Mouse (Mus musculus) MN1 (cell line): ENCODE data around the gene Cntn2.

Experiments used
- DNase-seq: peaks from one replicate; pipeline ENCODE4 v3.0.0-alpha.2; 2016; ENCODE audit warnings: low spot score

Gene Cntn2

DNA sequence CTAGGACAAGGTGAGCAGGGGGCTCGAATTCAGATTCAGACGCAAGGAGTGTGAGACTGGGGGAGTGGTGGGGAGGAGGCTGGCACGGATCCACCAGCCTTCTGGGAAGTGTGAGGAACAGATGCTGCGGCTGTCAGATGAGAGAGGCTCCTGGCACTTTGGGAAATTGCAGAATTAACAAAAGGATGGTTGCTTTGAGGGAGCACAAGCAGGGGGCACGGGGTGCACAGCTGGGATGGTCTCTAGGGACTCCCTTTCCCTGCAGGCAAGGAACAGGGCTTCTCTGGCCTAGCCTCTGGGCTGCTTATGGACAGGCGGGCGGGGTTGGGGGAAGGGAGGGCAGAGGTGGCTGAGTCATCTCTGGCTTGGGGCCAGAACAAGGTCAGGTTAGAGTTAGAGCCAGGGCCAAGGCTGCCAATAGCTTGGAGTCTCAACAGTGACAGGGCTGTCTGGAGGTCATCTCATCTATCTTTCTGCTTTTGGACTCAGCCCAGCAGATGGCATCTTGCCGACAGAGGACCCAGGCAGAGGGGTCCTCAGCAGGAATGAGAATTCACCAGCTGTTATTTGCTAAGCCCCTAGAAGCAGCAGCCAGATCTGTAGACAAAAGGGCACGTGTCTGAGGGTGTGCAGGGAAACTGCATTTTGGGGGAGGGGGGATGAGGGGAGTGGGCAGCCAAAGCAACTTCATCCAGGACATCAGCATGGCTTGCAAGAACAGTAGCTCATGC lies 15.0 kb upstream of the Cntn2 start:
- peak; percentile 86 for DNase-seq

DNA sequence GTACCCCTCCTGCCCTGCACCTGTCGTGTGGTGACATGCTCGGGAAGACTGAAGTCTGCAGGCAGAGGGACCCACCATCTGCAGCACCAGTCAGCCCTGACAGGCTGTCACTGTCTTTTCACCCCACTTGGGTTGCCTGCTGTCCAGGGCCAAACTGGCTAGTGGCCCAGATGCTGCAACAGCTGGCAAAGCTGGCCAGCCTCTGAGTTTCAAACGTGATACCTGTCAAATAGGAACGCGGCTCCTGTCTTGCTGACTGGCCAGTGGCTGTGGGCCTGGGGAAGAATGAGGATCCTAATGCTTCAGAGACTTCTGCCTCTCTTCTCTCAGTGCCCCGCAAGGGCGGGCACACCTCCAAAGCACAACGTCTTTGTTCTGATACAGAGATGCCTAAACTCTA lies 733 bp upstream of the Cntn2 start:
- peak; percentile 62 for DNase-seq

DNA sequence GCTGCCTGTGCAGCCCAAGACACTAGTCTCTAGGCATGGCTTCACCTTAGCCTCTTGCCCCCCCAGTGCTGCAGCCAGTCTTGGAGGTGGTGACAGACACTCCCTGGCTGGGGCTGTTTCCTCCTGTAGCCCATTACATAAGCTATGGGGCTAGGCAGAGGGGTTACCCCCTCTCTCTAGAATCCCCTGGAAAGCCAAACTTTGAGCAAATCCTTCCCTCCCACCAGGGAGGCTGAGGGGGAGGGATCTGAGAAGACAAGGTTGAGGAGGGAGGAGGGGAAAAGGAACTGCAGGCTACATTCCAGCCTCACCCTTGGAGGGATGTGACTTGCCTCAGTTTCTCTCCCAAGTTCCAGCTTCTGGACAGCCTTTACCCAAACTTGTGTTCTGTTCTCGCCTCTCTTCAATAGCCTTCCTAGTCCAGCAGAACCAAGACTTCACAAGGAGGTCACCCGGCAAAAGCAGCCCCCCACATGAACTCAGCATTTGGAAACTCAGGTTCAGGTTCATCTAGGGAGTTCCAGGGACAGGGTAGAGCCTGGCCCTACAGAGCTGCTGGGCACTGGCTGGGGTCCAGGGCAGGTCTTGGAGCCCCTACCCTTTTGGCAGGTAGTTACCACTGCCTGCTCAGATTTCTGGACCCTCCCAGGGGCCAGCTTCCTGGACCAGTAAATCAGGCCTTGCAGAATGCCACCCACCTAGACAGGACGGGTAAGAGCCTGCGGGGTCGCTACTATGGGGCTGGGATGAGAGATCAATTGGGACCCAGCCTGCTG lies 1.0 kb downstream of the Cntn2 start:
- DNase-seq = no peak

DNA sequence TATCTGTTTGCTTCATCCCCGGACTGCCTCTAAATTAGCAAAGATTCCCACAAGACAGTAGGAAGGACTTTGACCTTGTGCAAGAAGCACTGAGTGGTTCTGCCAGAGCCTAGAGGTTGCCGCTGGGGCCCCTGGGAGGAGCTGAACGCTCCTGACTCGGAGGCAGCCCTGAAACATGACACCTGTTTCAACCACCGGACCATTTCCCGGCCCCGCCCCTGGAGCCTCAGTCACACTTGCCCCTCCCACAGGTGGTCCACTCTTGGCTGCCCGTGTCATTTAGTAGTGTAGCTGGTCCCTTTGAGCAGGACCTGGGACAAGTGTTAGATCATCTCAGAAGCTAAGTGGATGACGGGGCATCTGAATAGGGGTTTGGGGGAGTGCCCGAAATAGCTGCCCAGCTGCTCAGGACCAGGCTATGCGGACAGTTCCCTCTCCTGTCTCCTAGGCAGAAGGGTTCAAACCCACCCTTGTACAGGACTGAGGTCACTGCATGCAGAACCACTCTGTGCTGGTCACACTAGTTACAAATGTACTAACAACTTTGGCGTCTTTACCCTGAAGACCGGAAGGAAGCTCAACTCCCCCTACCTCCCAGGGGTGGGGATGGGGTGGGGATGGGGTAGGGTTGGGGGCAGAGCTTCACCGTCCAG lies 1.8 kb downstream of the Cntn2 start:
- DNase-seq = no peak

DNA sequence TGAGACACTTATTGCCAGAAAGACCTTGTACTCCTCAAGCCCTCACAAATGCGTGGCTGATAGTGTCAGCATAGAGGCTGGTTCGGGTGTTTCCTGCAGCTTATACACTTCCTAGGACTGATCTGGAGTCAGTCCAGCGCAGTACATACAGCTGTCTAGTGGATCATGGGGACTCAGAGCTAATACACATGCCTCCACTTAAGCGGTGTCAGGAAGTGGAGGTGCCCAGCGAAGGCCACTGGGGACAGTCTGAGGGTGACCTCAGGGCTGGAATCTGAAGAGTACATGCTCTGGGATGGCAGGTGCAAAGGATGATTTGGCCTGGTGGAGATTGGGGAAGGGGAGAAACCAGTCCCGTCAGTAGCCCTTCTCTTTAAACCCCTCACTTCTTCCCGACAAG lies 2.4 kb downstream of the Cntn2 start:
- no peak for DNase-seq

DNA sequence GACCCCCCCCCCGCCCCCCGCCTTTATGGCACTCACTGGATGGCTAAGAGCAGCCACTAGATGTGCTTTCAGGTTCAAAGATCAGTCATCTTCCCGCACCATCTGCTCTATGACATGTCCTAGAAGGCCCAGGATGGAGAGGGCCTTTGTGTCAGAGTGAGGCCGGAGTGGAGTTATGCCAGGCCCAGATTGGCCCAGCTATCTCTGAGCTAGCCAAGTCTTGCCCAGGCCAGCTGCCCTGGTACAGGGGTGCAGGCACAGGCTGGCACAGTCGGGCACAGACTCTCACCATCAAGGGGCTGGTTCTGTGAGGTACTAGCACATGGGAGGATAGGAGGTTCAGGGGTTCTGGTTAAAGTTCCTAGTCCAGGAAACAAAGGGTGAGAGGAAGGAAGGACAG lies 5.3 kb downstream of the Cntn2 start:
- DNase-seq = no peak

DNA sequence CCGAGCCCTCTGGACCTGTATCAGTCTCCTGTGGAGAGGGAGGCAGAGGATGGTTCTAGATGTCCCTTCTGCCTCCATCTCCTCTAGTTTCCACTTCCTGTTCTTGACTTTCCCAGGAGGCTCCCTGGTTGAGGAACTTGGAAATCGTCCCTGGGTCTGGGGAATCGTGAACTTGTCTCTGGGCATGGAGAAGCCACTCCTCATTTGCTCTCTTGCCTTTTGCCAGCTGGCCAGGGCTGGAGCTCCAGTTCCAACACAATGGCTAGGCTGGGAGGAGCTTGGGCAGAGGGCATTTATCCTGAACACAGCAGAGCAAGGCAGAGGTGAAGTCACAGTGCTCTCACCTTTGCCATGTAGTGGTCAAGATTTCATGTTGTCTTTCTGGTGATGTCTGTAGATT lies 6.6 kb downstream of the Cntn2 start:
- DNase-seq = no peak

DNA sequence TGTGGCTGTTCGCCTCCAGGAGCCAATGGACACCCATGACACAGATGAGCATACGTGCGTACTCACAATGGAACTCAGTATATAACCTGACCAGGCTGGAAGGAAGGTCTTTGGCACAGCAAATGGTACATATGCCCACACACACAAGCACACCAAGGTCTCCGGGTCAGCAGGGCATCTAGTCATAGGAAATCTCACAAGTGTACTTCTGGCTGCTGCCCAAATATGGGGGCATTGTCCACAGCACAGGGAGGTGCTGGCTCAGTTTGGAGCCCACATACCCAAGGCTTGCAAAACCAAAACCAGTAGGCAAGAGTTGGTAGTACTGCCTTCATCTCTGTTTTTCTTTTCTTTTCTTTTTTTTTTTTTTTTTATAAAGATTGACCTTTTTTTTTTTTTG lies 7.5 kb downstream of the Cntn2 start:
- DNase-seq = no peak

DNA sequence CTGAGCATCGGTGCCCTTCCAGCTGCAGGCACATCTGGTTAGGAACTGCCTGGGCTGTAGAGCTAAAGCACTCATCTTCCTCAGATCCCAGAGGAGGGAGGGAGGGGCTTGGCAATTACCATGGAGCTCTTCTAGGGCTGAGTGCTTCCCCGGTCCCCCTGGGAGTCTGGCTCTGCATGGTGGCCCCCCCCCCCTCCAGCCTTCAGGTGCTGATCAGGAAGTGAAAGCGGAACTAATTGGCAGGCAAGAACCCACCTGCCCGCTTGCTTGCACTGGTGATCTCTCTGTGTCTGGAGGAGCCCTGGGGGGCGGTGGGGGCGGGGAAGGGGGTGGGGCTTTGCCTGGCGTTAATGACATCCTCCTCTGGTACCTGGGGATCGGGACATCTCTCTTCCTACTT lies 9.2 kb downstream of the Cntn2 start:
- DNase-seq = no peak

DNA sequence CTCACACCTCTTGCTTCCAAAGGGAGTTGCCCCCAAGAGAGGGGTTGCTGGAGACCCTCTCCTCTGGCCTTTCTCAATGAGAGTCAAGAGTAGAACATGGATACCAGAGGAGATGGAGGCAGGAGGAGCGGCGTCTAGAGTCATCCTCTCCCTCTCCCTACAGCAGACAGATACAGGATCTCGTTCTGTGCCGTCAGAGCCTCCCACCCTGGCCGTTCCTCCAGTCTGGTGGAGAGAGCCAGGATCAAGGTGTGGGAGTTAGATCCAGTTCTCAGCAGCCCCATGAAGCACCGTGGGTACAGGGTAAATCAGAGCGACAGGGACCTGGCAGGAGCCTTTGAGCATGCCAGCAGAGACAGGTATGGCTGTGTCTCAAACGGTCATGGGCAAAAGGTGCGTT lies 10.5 kb downstream of the Cntn2 start:
- no peak for DNase-seq

DNA sequence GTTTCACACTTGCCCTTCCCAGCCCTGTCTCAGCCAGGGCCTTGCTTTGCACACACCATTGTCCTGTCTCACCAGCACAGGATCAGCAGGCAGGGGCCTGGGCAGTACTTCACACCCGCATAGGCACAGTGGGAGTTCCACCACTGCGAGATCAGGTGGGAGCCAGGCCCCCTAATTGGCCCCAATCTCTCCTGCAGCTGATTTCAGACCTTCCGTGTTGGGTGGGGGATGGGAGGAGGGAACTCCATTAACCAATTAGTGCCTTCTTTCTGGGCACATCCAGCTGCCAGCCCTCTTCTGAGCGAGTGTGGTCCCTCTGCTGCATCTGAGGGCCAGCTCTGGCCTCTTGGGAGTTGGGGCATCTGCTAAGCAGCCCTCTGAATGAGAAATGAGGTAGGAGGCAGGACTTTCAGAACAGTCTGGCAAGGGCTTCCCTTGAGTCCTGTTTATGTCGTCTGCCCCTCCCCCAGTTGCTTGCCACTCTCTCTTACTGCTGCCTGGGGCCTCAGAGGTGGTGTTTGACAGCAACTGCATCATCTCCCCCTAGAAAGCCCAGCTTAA lies 12.3 kb downstream of the Cntn2 start:
- peak; percentile 88 for DNase-seq

DNA sequence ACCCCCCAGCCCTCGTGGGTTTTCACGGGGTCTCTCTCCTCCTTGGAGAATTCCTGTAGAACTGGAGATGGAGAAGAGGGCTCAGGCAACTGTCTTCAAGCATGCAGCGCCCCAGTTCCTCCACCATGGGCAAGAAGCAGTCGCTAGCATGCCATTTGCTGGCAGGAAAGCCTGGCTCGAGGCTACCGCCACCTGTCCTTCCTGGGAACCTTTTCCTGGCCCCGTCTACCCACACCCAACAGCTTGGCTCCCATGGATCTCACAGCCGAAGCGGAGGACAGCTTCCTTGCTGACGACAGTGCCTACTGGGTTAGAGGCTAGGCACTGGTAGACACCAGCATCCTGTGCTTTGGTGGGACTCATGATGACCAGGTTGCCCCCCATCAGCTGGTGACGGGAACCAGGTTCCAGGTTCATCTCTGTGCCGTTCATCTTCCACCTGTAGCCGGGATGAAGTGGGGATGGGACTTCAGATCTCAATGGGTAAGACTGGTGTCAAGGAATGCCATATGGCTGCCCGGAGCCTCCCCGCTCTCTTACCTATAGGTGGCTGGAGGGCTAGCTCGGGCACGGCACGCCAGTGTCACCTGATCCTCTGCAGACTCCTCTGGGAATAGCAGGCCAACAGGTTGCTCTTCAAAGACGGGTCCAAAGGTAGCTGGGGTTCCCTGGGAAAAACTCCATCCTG lies 14.3 kb downstream of the Cntn2 start:
- no peak for DNase-seq

DNA sequence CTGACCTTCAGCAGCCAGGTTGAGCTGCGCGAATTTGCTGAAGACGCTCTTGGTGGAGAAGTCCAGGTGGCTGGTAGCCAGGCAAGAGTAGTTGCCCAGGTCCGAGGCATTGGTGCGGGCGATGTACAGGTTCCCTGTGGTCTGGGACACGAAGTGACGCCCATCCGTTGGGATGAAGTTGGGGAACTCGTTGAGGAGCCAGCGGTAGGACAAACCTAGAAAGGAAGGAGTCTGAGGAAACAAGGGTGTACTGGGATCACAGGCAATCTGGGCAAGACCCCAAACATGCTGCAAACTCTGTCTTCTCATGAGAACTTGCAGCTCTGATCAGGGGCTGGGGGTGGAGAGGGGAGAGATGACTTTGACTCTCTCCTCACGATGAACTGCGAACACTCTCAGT lies 15.0 kb downstream of the Cntn2 start:
- DNase-seq = no peak

DNA sequence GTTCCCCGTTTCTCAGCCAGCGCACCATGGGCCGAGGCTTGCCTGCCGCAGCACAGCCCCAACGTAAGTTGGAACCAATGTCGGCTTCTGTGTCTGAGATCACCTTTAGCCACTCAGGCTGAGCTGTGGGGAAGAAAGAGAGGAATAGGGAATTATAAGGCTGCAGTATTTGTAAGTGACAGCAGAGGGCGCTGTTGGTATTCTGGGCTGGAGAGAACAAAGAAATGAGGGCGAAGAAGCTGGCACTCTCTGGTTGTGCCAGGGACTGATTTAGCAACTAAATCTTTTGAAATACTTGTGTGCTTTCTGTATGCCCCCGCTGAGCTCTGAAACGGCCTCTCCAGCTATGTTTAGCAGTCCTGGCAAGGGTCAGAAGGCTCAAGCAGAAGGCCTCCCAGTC lies 17.2 kb downstream of the Cntn2 start:
- DNase-seq = peak; percentile 80

DNA sequence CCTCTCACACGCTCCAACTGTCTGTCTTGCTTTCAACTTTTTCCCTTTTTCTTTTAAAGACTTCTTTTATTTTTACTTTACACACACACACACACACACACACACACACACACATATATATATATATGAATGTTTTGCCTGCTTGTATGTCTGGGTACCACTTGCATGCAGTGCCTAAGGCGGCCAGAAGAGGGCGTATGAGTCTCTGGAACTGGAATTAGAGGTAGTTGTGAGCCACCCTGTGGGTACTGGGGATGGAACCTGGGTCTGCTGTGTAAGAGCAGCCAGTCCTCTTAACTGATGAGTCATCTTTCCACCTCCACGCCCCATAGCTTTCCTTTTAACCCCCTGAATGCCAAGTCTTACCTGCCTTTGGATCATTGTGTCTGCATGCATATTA lies 19.1 kb downstream of the Cntn2 start:
- no peak for DNase-seq

DNA sequence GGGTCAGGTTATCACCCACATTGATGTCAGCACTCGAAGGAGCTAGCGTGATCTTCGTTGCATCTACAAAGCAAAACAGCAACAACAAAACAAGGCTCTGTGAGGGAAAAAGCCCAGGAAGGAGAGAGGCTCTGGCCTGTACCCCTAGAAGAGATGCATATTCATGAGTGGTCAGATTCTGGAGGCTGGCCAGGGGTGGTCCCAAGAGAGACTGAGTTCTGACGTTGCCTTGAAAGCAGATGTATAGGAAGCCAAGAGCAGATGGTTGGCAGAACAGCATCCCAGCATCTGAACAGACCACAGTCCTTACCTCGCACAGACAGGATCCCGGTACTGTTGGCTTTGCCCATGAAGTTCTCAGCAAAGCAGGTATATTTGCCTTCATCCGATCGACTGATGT lies 20.0 kb downstream of the Cntn2 start:
- peak; percentile 46 for DNase-seq

DNA sequence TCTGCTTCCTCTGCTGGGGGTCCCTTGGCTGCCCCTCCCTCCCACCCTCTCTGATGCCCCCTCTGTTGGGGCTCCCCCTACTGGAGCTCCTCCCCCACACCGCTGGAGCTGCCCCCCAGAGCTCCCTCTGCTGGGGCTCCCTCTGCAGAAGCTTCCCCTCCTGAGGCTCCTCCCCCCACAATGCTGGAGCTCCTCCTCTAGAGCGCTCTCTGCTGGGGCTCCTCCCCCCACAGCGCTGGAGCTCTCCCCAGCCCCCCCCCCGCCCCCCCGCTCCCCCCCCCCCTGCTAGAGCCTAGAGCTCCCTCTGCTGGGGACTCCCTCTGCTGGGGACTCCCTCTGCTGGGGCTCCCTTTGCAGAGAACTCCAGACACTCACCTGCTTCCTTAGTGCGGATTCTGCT lies 22.3 kb downstream of the Cntn2 start:
- no peak for DNase-seq

DNA sequence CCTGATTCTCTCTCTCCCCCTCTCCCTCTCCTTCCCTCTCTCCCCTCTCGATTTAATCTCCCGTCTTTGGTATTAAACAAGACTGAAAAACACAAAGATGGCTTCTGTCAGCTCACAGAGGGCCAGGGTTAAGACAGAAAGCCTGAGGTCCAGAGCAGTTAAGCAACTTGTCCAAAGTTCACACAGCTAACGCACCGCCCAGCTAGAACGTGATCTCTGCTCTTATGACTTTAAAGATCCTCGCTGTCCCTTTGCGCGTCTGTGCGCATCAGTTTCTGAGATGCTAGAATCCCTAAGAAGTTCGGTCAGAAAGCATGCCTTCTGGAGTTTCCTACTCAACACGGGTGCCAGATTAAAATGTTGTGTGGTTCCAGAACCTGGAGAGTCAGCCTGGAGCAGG lies 23.3 kb downstream of the Cntn2 start:
- no peak for DNase-seq

DNA sequence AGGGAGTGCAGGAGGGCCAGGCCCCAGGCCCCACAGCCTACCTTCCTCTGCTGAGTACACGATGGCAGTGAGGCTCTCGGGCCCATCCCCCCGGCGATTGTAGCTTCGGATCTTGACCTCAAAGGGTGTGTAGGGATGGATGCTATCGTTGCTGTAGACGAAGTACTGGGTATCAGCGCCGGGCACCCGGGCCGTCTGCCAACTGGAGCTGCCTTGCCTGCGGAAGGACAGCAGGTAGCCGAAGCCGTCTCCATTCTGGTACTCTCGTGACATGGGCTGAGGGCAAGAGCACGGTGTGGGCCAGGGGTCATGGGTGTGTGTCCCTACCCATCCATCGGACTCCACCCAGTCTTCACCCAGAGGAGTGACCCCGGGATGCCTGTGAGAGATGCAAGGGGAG lies 24.4 kb downstream of the Cntn2 start:
- DNase-seq = no peak

DNA sequence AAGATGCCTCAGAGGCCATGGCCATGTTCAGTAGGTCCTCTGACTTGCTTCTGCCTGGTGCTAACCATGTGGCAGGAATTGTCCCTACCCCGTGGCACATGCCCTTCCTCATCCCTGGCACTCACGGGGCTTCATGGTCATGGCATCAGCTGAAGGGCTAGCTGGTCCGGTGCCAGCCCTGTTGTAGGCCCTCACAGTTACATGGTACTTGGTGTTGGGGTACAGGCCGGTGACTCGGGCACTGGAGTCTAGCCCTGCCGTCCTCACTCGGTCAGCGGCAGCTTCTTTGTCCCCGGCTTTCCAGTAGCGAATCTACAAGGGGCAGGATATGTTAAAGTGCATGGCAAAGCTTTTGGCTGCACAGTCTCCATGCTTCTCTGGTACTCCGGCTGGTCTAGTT lies 26.3 kb downstream of the Cntn2 start:
- no peak for DNase-seq

DNA sequence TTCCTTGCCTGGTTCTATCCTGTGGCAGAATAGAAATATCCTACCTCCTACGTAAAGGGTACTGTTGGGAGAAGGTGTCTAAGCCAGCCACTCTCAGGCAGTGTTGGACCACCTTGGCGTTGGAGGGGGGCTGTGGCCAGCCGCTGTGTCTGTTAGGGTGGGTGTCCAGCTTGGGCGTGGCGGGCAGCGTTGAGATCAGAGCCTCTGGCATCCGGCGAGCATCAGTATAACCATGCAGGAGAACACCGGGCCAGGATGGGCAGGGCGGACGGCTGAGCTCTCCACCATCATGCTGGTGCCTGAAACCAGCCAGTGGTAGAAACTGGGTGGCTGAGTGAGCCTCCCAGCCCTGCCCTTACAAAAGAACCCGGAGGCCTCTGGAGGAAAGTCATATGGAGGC lies 27.7 kb downstream of the Cntn2 start:
- DNase-seq = no peak

DNA sequence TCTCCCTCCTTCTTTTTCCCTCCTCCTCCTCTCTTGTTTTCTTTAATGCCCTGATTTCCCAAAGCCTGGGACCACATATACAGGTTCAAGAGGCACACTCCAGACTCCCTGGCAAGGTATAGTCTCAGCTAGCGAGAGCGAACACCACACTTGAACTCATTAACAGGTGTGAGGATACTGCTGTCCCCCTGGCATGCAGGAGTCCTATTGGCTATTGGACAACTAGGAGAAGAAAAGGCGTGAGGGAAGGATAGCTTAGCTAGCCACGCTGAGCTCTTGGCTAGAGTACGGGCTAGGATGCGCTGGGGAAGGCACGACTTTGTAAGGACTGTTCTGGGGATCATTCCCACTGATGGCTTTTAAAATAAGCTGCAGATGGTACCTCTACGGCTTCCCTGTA lies 30.9 kb downstream of the Cntn2 start:
- no peak for DNase-seq
